7 mouse cellular contexts compared by ENCODE assay signal in genomic region chr9:25693632-25694031, GRCm38 (mm10).
DNase-seq lines count a peak whose midpoint lies in the region; ATAC-seq and TF ChIP-seq lines count a peak whose summit lies in the region.

No protein-coding gene starts in this region.

- no peaks in the 10 kb centered on the region for H3K36me3 ChIP-seq in CH12.LX (replicated peaks in 1 of 2; ENCODE audit: control insufficient read depth in 1 of 2, insufficient read depth in 1 of 2, low read length in 1 of 2)
- no peaks in the 10 kb centered on the region for H3K36me3 ChIP-seq in midbrain, embryonic 15.5 days (replicated peaks)

- TF ChIP-seq RAD21 in CH12.LX (IDR thresholded peaks at IDR 0.05; ENCODE audit: low read depth, low read length) = peak; percentile 89

- in situ Hi-C loops in CH12.LX (cut with MboI; ENCODE audit: low pct_ligation_motif_present, low pct_unique_long_range_greater_than_20kb, low sequenced_read_pairs) = loop anchor here (25.0 kb wide), 2 partner anchors 419 to 1069 kb away; no protein-coding TSS in a partner anchor

- H3K9ac ChIP-seq in CH12.LX (ENCODE audit: insufficient read depth, low read depth) = no peak overlapping the region
- H3K9ac ChIP-seq in midbrain, embryonic 15.5 days = no peak overlapping the region

- TF ChIP-seq CTCF in CH12.LX (conservative IDR thresholded peaks at IDR 0.05 in 1 of 2, IDR thresholded peaks at IDR 0.05 in 1 of 2; ENCODE audit: low read depth in 2 of 2, low read length in 2 of 2) = peak; percentile 35 to 79; a peak in 3 of 4 replicates
- peak; percentile 81 for TF ChIP-seq CTCF in left cerebral cortex, adult 2 months (IDR thresholded peaks at IDR 0.05)

- H3K27me3 ChIP-seq in CH12.LX (replicated peaks) = no peaks in the 10 kb centered on the region
- no peaks in the 10 kb centered on the region for H3K27me3 ChIP-seq in midbrain, embryonic 15.5 days (replicated peaks)

- intact Hi-C loops in left cerebral cortex, adult 2 months (cut with DNase I) = loop anchor here (1.0 to 10.0 kb wide), 5 partner anchors 201 to 1281 kb away; no protein-coding TSS in a partner anchor

- peak; percentile 5 for DNase-seq in 3T3-L1 (ENCODE audit: low read depth, low spot score)
- peak; percentile 86 for DNase-seq in CH12.LX (ENCODE audit: extremely low read depth)
- peak; percentile 74 to 75 for DNase-seq in cerebellum, postnatal 14 days
- DNase-seq in gastrocnemius, postnatal 10 days = peak; percentile 11
- DNase-seq in left cerebral cortex, adult 2 months (ENCODE audit: extremely low spot score in 1 of 2, low spot score in 2 of 2) = peak; percentile 49 to 58
- DNase-seq in natural killer cell, adult 2 months (ENCODE audit: low spot score in 2 of 2) = no peak

- H3K4me1 ChIP-seq in CH12.LX (ENCODE audit: control insufficient read depth in 1 of 2, insufficient read depth in 2 of 2) = 0 out of 4 replicates have a peak, but pooled peaks cover 0 to 4% of the 10 kb centered on the region in 2 experiments
- no peaks in the 10 kb centered on the region for H3K4me1 ChIP-seq in midbrain, embryonic 15.5 days

- no peaks in the 10 kb centered on the region for H3K79me2 ChIP-seq in CH12.LX (replicated peaks; ENCODE audit: control insufficient read depth, extremely low read depth, insufficient read depth, poor library complexity, severe bottlenecking)

- ATAC-seq in midbrain, embryonic 15.5 days (replicated peaks) = peak; percentile 92

- 29% methylated on average over 5 of the region's 5 CpGs for WGBS in midbrain, embryonic 15.5 days

- TF ChIP-seq POLR2A in CH12.LX (IDR thresholded peaks at IDR 0.05; ENCODE audit: low read depth, low read length) = no peak

- peak; percentile 14; the same call in 1 of the 2 replicates for TF ChIP-seq EP300 in CH12.LX (IDR thresholded peaks at IDR 0.05; ENCODE audit: low read length)

- H3K4me2 ChIP-seq in CH12.LX (ENCODE audit: insufficient read depth, low read depth, poor library complexity, severe bottlenecking) = 0 out of 2 replicates have a peak overlapping the region, but pooled peaks have one; percentile 50
- H3K4me2 ChIP-seq in midbrain, embryonic 15.5 days = no peak overlapping the region

- no peak overlapping the region for H3K4me3 ChIP-seq in CH12.LX (replicated peaks in 1 of 3; ENCODE audit: low read depth in 2 of 3, low read length in 2 of 3, poor library complexity in 1 of 3)
- H3K4me3 ChIP-seq in left cerebral cortex, adult 2 months = no peak overlapping the region
- H3K4me3 ChIP-seq in midbrain, embryonic 15.5 days = no peak overlapping the region

- no peaks in the 10 kb centered on the region for H3K9me3 ChIP-seq in CH12.LX (replicated peaks; ENCODE audit: low read length)
- no peaks in the 10 kb centered on the region for H3K9me3 ChIP-seq in midbrain, embryonic 15.5 days

- no peak overlapping the region for H3K27ac ChIP-seq in CH12.LX (ENCODE audit: insufficient read depth, low read depth)
- H3K27ac ChIP-seq in left cerebral cortex, adult 2 months = no peak overlapping the region
- no peak overlapping the region for H3K27ac ChIP-seq in midbrain, embryonic 15.5 days

- dilution Hi-C loops in CH12.LX (cut with MboI; ENCODE audit: extremely low pct_ligation_motif_present, extremely low pct_unique_long_range_greater_than_20kb, low sequenced_read_pairs) = no loop called here

TF ChIP-seq in CH12.LX, 34 proteins besides CTCF, POLR2A, EP300 and RAD21:
- no peak for TF ChIP-seq RCOR1 (conservative IDR thresholded peaks at IDR 0.05; ENCODE audit: low read depth, low read length)
- no peak; the same call in 1 of the 2 replicates for TF ChIP-seq BHLHE40 (IDR thresholded peaks at IDR 0.05; ENCODE audit: low read depth, low read length)
- TF ChIP-seq TBP (conservative IDR thresholded peaks at IDR 0.05; ENCODE audit: low read depth, low read length) = no peak
- TF ChIP-seq TCF12 (IDR thresholded peaks at IDR 0.05; ENCODE audit: low read depth, low read length) = 0 out of 2 replicates have a peak, but pooled peaks have one; percentile 16
- TF ChIP-seq IRF4 (IDR thresholded peaks at IDR 0.05; ENCODE audit: low read depth, low read length) = peak; percentile 33; the same call in 1 of the 2 replicates
- TF ChIP-seq USF1 (IDR thresholded peaks at IDR 0.05; ENCODE audit: low read depth, low read length) = no peak
- peak; percentile 83 for TF ChIP-seq JUND (conservative IDR thresholded peaks at IDR 0.05; ENCODE audit: low read depth, low read length)
- TF ChIP-seq UBTF (IDR thresholded peaks at IDR 0.05; ENCODE audit: low read depth, low read length) = no peak
- TF ChIP-seq NRF1 (IDR thresholded peaks at IDR 0.05; ENCODE audit: low read depth, low read length) = no peak
- TF ChIP-seq SIN3A (IDR thresholded peaks at IDR 0.05; ENCODE audit: low read length) = no peak
- peak; percentile 74 for TF ChIP-seq SMC3 (IDR thresholded peaks at IDR 0.05; ENCODE audit: low read depth, low read length)
- peak; percentile 15; the same call in 1 of the 2 replicates for TF ChIP-seq JUN (IDR thresholded peaks at IDR 0.05; ENCODE audit: insufficient read depth, low read depth, low read length)
- no peak for TF ChIP-seq USF2 (conservative IDR thresholded peaks at IDR 0.05; ENCODE audit: low read depth, low read length)
- TF ChIP-seq ETS1 (conservative IDR thresholded peaks at IDR 0.05; ENCODE audit: low read depth, low read length) = peak; percentile 28; the same call in 1 of the 2 replicates
- TF ChIP-seq HCFC1 (IDR thresholded peaks at IDR 0.05; ENCODE audit: low read depth, low read length) = no peak
- TF ChIP-seq E2F4 (IDR thresholded peaks at IDR 0.05; ENCODE audit: insufficient replicate concordance, low read depth, low read length) = no peak

Comparison
In these comparisons a context has a peak if more than half of its experiments do, and no peak if none do; other contexts are left out.
1. DNase-seq: peak in 3T3-L1 (single experiment), CH12.LX (single experiment), cerebellum, postnatal 14 days (2 of 2), gastrocnemius, postnatal 10 days (single experiment) and left cerebral cortex, adult 2 months (2 of 2); none in natural killer cell, adult 2 months (0 of 2).